Mouse (Mus musculus) midbrain, postnatal 0 days (tissue): ENCODE results near the gene Gfi1b. TPM values are rescaled to one million over a fixed set of nuclear protein-coding genes. Genes with fewer than 3 reads are reported as not detected.

Source experiments
- ATAC-seq: fragments of 200-750 bp; cut with Nextera tagmentation; 2 replicates; pipeline ENCODE4 v1.8.0; 2017; ENCODE audit warnings: moderate number of reproducible peaks, mild to moderate bottlenecking, moderate TSS enrichment, moderate library complexity; ENCODE audit not compliant: low FRiP score
- DNase-seq: peaks from one replicate; pipeline ENCODE4 v3.0.0-alpha.2; 2015; ENCODE audit warnings: low spot score
- H3K27ac ChIP-seq: fragments of 300-500 bp; sonication (generic); 2 replicates; pipeline ENCODE4 v1.5.1; 2014; ENCODE audit warnings: low read depth, mild to moderate bottlenecking, low read length, mixed read lengths
- H3K27me3 ChIP-seq: fragments of 300-500 bp; sonication (generic); 2 replicates; pipeline ENCODE4 v1.6.1; 2014; ENCODE audit warnings: low read length, control low read depth, mixed read lengths; ENCODE audit not compliant: insufficient read depth
- H3K36me3 ChIP-seq: fragments of 300-500 bp; sonication (generic); 2 replicates; pipeline ENCODE4 v1.6.1; 2014; ENCODE audit warnings: low read length, control low read depth, mixed read lengths; ENCODE audit not compliant: insufficient read depth
- H3K4me1 ChIP-seq: fragments of 300-500 bp; sonication (generic); 2 replicates; pipeline ENCODE4 v1.6.1; 2014; ENCODE audit warnings: mild to moderate bottlenecking, control low read depth, antibody characterized with exemption, low read length, mixed read lengths; ENCODE audit not compliant: insufficient read depth
- H3K4me2 ChIP-seq: fragments of 300-500 bp; sonication (generic); 2 replicates; pipeline ENCODE4 v1.6.1; 2014; ENCODE audit warnings: low read depth, mild to moderate bottlenecking, low read length, mixed read lengths; ENCODE audit not compliant: poor library complexity, severe bottlenecking
- H3K4me3 ChIP-seq: fragments of 300-500 bp; sonication (generic); 2 replicates; pipeline ENCODE4 v1.5.1; 2014; ENCODE audit warnings: low read depth, mild to moderate bottlenecking, low read length, moderate library complexity
- H3K9ac ChIP-seq: fragments of 300-500 bp; sonication (generic); replicated peaks from 2 replicates; pipeline ENCODE4 v1.6.1; 2014; ENCODE audit warnings: mild to moderate bottlenecking, low read length, moderate library complexity, mixed read lengths; ENCODE audit not compliant: poor library complexity, severe bottlenecking
- H3K9me3 ChIP-seq: fragments of 300-500 bp; sonication (generic); 2 replicates; pipeline ENCODE4 v1.6.1; 2016; ENCODE audit warnings: low read length, control low read depth
- CTCF ChIP-seq: IDR thresholded peaks from 2 replicates; pipeline ENCODE4 v1.5.1; 2016; ENCODE audit warnings: antibody characterized with exemption, mild to moderate bottlenecking
- WGBS: fragments of 180-500 bp; shearing (Covaris S2); extraction: QIAGEN DNeasy Blood & Tissue Kit; methylation state at CpG from one replicate; pipeline ENCODE4 v1.1.7; 2014; 5-methylcytosine and 5-hydroxymethylcytosine counted together
- polyA plus RNA-seq: library from polyadenylated mRNA; unstranded; fragments of >200 nt; fragmentation: Nextera tagmentation; extraction: Ambion mirVana; gene quantifications from 2 replicates; pipeline ENCODE4 v1.2.1, GENCODE M21; 2015
- total RNA-seq: library from RNA; depleted of rRNA; stranded (reverse); fragments of >200 nt; gene quantifications from 2 replicates; pipeline ENCODE4 v1.2.3, GENCODE M21; 2014

The Gfi1b gene
- total and polyA plus RNA-seq, 2 experiments from 2014 or later, result not detected

DNA sequence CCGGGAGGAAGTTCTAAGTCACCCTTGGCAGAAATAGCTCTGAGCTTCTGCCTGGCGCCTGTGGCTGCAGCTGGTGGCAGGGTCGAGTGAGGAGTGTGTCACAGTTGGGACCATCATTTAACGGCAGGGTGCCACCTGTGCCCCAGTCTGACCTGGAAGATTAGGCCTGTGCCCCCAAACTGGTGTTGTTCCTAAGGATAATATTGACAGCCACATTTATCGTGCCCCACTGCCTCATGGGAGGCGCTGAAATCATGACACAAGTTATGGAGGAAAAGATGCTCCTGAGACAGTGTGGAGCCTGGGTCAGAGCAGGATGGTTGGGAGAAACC is 22.2 kb downstream of the Gfi1b start:
- Histone ChIP-seq H3K36me3 (no peaks in the 10 kb centered on the region), H3K4me3 (no peak overlapping the region), H3K27ac (no peak overlapping the region), H3K27me3 (no peaks in the 10 kb centered on the region), H3K4me2 (no peak overlapping the region), H3K9ac (no peak overlapping the region), H3K4me1 (no peaks in the 10 kb centered on the region), H3K9me3 (no peaks in the 10 kb centered on the region)
- WGBS, result 80% methylated on average over 6 of the region's 6 CpGs
- DNase-seq (no peak), ATAC-seq (no peak)
- no peak for TF ChIP-seq CTCF

DNA sequence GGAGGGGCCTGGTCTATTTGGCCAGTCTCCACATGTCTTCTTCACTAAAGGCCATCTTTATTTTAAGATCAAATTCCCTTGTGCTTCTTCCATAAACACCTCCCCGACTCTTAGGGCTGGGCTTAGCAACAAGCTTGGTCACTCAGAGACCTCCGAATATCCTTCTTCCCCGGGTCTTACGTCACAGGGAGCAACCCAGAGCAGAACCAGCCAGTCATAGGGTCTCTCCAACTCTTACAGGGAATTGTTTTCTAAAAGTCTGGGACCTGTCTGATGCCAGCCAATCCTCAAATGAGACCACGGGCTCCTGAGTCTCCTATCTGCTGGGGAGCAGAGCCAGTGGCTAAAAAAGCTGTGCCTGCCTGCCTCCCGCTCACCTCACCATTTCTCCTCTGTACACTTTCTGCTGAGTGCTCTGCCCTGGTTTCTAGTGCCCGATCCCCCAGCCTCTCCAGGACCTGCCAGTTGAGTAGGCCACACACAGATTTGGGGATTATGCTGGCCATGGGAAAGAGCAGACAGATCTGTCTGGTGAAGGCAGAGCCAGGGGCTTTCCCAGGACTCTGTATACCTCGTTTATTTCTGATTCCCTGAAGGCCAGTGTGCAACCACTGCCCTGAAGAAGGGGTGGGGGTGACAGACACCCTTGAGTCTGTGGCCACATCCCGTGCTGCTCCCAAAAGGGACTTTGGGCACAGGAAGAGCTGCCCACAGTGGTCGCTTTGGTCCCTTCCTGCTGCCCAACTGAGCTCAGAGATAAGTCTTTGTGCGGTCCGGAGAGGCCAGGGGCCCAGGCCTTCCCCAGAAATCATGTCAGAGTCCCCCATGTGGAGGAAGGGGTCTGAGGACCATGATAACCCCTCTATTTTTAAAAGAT is 22.9 kb downstream of the Gfi1b start:
- Histone ChIP-seq H3K4me3 (no peak overlapping the region), H3K27ac (no peak overlapping the region), H3K27me3 (no peaks in the 10 kb centered on the region), H3K36me3 (no peaks in the 10 kb centered on the region), H3K9ac (no peak overlapping the region), H3K4me1 (no peaks in the 10 kb centered on the region), H3K4me2 (no peak overlapping the region), H3K9me3 (no peaks in the 10 kb centered on the region)
- ATAC-seq (no peak), DNase-seq (no peak)
- 63% methylated on average over 12 of the region's 12 CpGs for WGBS
- TF ChIP-seq CTCF, result no peak

DNA sequence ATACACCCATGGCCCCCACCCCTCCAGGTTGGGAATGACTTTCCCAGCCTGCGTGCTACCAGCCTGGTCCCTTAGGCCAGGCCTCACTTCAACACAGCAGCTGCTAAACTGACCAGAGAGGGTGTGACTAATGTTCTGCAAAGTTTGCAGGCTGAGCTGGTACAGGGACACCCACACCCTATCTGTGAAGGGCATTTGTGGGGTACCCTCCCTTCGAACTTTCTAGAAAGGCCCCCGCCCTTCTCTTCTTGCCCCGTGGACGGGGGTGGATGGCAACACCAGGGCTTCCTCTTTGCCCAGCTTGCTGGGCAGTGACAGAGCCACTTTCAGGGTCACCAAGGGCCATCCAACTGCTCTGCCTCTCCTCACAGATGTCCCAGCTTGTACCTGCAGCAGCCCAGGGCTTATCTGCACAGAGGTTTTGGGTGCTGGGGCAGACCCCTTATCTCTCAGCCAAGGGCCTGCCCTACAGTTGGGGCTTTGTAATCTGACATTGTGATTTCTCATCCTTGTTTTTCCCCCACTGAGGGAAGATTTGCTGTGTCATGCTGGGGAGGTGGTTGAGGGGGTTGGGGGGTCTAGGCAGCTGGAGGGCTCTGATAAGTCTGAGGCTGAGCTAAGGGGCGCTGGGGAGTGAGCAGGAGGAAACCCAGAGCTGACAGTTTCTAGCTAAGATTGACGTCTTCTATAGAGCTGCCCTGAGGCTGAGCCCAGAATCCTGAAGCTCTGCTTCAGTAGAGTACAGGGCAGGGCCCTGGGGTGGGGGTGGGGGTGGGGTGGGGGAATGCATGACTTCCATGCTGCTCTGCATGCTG is 23.8 kb downstream of the Gfi1b start:
- Histone ChIP-seq H3K4me1 (no peaks in the 10 kb centered on the region), H3K9ac (no peak overlapping the region), H3K4me2 (no peak overlapping the region), H3K9me3 (no peaks in the 10 kb centered on the region), H3K4me3 (no peak overlapping the region), H3K36me3 (no peaks in the 10 kb centered on the region), H3K27me3 (no peaks in the 10 kb centered on the region), H3K27ac (no peak overlapping the region)
- no peak; the same call in 1 of the 2 replicates for ATAC-seq
- no peak for DNase-seq
- no peak for TF ChIP-seq CTCF
- 69% methylated on average over 7 of the region's 7 CpGs for WGBS

DNA sequence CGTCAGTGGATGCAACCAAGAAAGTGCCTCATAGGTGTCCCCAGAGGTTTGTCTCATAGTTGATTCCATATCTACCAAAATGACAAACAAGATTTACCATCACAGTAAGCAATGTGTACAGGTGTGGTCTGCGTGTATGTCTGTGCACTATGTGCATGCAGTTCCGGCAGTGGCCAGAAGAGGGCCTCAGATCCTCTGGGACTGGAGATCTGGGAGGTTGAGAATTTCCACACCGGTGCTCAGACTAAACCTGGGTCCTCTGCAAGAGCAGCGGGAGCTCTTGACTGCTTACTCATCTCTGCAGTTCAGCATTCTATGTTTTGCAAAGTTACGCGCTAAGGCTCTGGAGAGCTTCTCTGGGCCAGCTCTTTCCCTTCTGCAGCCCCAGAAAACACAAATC is 24.8 kb downstream of the Gfi1b start:
- Histone ChIP-seq H3K9me3 (no peaks in the 10 kb centered on the region), H3K4me2 (no peak overlapping the region), H3K27me3 (no peaks in the 10 kb centered on the region), H3K9ac (no peak overlapping the region), H3K4me3 (no peak overlapping the region), H3K4me1 (no peaks in the 10 kb centered on the region), H3K36me3 (no peaks in the 10 kb centered on the region), H3K27ac (no peak overlapping the region)
- DNase-seq (no peak), ATAC-seq (no peak)
- 87% methylated on average over 7 of the region's 7 CpGs for whole genome bisulfite sequencing
- TF ChIP-seq CTCF, result peak; percentile 47

DNA sequence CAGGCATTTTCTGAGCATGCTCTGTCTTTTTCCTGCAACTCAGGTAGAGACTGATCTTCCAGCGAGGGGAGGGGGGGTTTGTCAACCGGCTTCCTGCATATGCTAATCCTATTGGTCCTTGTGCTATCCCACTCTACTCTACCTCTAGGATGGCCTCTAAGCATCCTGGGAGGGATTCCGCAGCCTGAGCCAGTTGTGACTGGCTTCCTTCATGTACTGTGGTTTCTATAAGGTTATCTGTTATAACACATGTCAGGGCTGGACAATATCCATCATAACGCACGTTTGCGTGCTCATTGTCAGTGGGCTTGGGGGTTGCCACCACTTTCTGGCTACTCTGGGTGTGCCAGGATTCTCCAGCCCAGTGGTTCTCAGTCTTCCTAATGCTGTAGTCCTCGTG is 25.8 kb downstream of the Gfi1b start:
- Histone ChIP-seq H3K9me3 (no peaks in the 10 kb centered on the region), H3K4me1 (no peaks in the 10 kb centered on the region), H3K36me3 (no peaks in the 10 kb centered on the region), H3K27me3 (no peaks in the 10 kb centered on the region), H3K4me3 (no peak overlapping the region), H3K4me2 (no peak overlapping the region), H3K9ac (no peak overlapping the region), H3K27ac (no peak overlapping the region)
- ATAC-seq, result no peak
- WGBS, result 87% methylated on average over 7 of the region's 7 CpGs
- no peak for DNase-seq
- TF ChIP-seq CTCF, result no peak

DNA sequence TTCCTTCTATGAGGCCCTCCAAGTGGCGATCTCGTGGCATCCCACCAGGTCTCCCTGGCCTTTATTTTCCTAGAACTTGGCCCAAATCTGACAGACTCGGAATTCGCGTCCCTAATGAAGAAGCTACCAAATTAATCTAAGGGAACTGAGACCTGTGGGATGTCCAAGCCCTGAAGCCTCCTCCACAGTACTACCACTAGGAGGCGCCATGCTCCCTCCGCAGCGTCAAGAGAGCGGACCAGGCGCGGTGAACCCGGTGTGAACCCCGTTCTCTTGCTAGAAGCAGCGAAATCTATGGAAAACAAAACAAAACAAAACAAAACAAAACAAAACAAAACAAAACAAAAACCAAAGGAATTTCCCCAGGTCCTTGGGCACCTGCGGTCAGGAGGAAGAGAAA is 29.0 kb downstream of the Gfi1b start:
- TF ChIP-seq CTCF, result peak; percentile 80
- Histone ChIP-seq H3K4me2 (no peak overlapping the region), H3K27ac (no peak overlapping the region), H3K27me3 (no peaks in the 10 kb centered on the region), H3K36me3 (no peaks in the 10 kb centered on the region), H3K9ac (no peak overlapping the region), H3K4me1 (no peaks in the 10 kb centered on the region), H3K4me3 (no peak overlapping the region), H3K9me3 (no peaks in the 10 kb centered on the region)
- WGBS, result 7% methylated on average over 15 of the region's 15 CpGs
- DNase-seq (peak; percentile 51), ATAC-seq (no peak)
